In the genomic region with DNA sequence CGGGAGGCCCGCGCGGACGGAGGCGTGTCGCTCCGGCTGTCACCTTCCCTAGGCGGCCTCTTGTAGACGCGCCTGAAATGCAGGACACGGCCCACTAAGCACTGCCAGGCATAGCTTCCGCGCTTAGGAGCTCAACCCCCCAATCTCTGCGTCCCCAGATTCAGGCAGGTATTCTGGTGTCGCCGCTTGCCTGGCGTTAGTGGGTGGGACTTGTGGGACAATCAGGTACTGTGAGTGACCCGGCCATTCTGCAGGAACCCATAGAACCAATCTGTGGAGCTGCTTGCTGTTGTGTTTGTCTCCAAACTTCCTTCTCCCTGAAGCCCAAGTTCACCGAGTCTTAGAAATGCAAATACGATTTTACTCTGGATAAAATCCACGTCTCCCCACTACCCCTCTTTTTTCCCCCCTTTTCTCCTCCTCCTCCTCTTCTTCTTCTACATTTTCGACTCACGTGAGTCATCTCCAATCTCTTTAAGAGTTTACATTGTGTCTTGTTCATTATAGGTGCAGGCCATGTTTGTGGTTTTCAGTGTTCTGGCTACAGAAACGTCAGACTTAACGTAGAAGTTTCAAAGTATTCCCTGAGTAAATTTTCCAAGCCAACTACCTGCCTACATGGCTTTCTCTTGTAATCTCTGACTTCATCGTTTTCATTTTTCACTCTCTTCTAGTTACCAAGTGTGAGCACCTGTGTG, we compare ENCODE assay signal across 7 mouse cellular contexts. TPM values are rescaled to one million over a fixed set of nuclear protein-coding genes. Genes with fewer than 3 reads are reported as not detected.
A peak's percentile ranks its signal among the peaks of the same experiment; 100 is the strongest.
DNase-seq lines count a peak whose midpoint lies in the region; ATAC-seq lines count a peak whose summit lies in the region.

Aimp1 (minus strand) TSS at position 140 of the 698 bp plus-strand sequence.

- H3K27ac ChIP-seq in embryonic facial prominence, embryonic 13.5 days = peak within 1 kb of the TSS; percentile 93
- peak within 1 kb of the TSS; percentile 90 for H3K27ac ChIP-seq in heart, embryonic 16.5 days (ENCODE audit: low read length)
- H3K27ac ChIP-seq in neural tube, embryonic 15.5 days (replicated peaks) = peak within 1 kb of the TSS; percentile 97

- no peaks in the 10 kb centered on the region for H3K27me3 ChIP-seq in embryonic facial prominence, embryonic 13.5 days
- no peaks in the 10 kb centered on the region for H3K27me3 ChIP-seq in heart, embryonic 16.5 days (ENCODE audit: control insufficient read depth, insufficient read depth, low read length)
- no peaks in the 10 kb centered on the region for H3K27me3 ChIP-seq in neural tube, embryonic 15.5 days (replicated peaks)

- WGBS in embryonic facial prominence, embryonic 13.5 days = 2% methylated on average over 27 of the region's 27 CpGs
- under 1% methylated on average over 27 of the region's 27 CpGs for WGBS in heart, embryonic 16.5 days
- 2% methylated on average over 27 of the region's 27 CpGs for WGBS in neural tube, embryonic 15.5 days

- no peaks in the 10 kb centered on the region for H3K9me3 ChIP-seq in embryonic facial prominence, embryonic 13.5 days
- no peaks in the 10 kb centered on the region for H3K9me3 ChIP-seq in heart, embryonic 16.5 days (replicated peaks; ENCODE audit: control insufficient read depth, low read length)
- H3K9me3 ChIP-seq in neural tube, embryonic 15.5 days (replicated peaks) = no peaks in the 10 kb centered on the region

- ATAC-seq in embryonic facial prominence, embryonic 13.5 days (ENCODE audit: insufficient number of reproducible peaks, insufficient read depth, low FRiP score, low TSS enrichment, low read depth) = no peak; the same call in 1 of the 2 replicates
- ATAC-seq in heart, embryonic 16.5 days (replicated peaks; ENCODE audit: extremely low read depth, insufficient read depth, low FRiP score) = no peak
- no peak for ATAC-seq in neural tube, embryonic 15.5 days (ENCODE audit: low FRiP score)

- intact Hi-C loops in left cerebral cortex, postnatal 4 days (cut with DNase I) = no loop called here

- DNase-seq in thymus, postnatal 0 days (ENCODE audit: low spot score) = no peak
- DNase-seq in thymus, adult 18-20 months = no peak
- DNase-seq in left cerebral cortex, postnatal 4 days = no peak
- DNase-seq in embryo, embryonic 9.5 days (ENCODE audit: extremely low spot score) = no peak

- H3K4me3 ChIP-seq in embryonic facial prominence, embryonic 13.5 days = peak within 1 kb of the TSS; percentile 88
- H3K4me3 ChIP-seq in heart, embryonic 16.5 days (ENCODE audit: low read length) = peak within 1 kb of the TSS; percentile 82
- H3K4me3 ChIP-seq in neural tube, embryonic 15.5 days (replicated peaks) = peak within 1 kb of the TSS; percentile 91

- peak within 1 kb of the TSS; percentile 91 for H3K9ac ChIP-seq in embryonic facial prominence, embryonic 13.5 days
- H3K9ac ChIP-seq in heart, embryonic 16.5 days (ENCODE audit: low read length) = peak within 1 kb of the TSS; percentile 95
- peak within 1 kb of the TSS; percentile 93 for H3K9ac ChIP-seq in neural tube, embryonic 15.5 days (replicated peaks)

- H3K4me2 ChIP-seq in embryonic facial prominence, embryonic 13.5 days = peak within 1 kb of the TSS; percentile 83
- H3K4me2 ChIP-seq in heart, embryonic 16.5 days (ENCODE audit: low read depth, low read length) = peak within 1 kb of the TSS; percentile 88
- peak within 1 kb of the TSS; percentile 66 for H3K4me2 ChIP-seq in neural tube, embryonic 15.5 days

- H3K36me3 ChIP-seq in embryonic facial prominence, embryonic 13.5 days = peaks cover 8% of the 10 kb centered on the region
- H3K36me3 ChIP-seq in heart, embryonic 16.5 days (ENCODE audit: control insufficient read depth, insufficient read depth) = peaks cover 5% of the 10 kb centered on the region
- H3K36me3 ChIP-seq in neural tube, embryonic 15.5 days = peaks cover 12% of the 10 kb centered on the region; the same call in 1 of the 2 replicates

- peaks cover 14% of the 10 kb centered on the region for H3K4me1 ChIP-seq in embryonic facial prominence, embryonic 13.5 days
- peaks cover 13% of the 10 kb centered on the region for H3K4me1 ChIP-seq in heart, embryonic 16.5 days (ENCODE audit: control insufficient read depth, insufficient read depth, low read length)
- H3K4me1 ChIP-seq in neural tube, embryonic 15.5 days = peaks cover 20% of the 10 kb centered on the region

RNA-seq across cellular contexts. Expression of gene Aimp1, which starts in this region (rescaled TPM):
- polyA plus RNA-seq in thymus, postnatal 0 days (2015; fragmentation: Nextera tagmentation; extraction: Ambion mirVana) = 74.2 and 80.1 TPM in 2 replicates
- polyA plus RNA-seq in embryonic facial prominence, embryonic 13.5 days (2015; fragmentation: Nextera tagmentation; extraction: Ambion mirVana) = 72.7 and 80.4 TPM in 2 replicates
- 46.4 and 59.9 TPM in 2 replicates for polyA plus RNA-seq in heart, embryonic 16.5 days (2015; fragmentation: Nextera tagmentation; extraction: Ambion mirVana)
- 10 to 100 TPM; 56.6 to 61.7 TPM for total RNA-seq in left cerebral cortex, postnatal 4 days (2021)
- polyA plus RNA-seq in neural tube, embryonic 15.5 days (2015; fragmentation: Nextera tagmentation; extraction: Ambion mirVana) = 57.2 and 63.2 TPM in 2 replicates
